In the genomic region with DNA sequence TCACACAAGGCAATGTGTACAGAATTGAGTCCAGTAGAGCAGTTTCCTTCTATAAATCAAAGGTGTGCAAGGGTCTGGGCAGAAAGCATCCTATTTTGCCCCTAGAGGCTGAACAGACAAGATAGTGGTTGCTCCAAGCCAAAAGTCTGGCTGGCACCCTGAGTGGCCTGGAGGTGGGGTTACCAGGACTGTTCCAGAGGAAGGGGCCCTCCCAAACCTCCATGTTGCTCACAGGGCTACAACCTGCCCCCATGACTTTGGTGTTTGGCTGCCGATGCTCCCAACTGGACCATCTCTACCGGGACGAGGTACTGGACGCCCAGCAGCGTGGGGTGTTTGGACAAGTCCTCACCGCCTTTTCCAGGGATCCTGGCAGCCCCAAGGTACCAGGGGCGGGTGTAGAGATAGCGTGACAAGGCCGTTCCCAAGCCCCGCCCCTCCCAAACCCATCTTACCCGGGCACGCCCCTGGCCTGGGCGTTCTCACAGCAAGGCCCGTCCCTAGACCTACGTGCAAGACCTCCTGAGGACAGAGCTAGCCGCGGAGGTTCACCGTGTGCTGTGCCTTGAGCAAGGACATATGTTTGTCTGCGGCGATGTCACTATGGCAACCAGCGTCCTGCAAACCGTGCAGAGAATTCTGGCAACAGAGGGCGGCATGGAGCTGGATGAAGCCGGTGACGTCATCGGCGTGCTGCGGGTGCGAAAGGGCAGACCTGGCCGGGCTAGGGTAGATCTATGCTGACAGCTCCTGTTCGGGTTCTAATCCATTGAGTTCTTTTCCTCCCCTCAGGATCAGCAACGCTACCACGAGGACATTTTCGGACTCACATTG, we compare ENCODE assay signal across 8 mouse cellular contexts. TPM values are rescaled to one million over a fixed set of nuclear protein-coding genes. Genes with fewer than 3 reads are reported as not detected.
DNase-seq lines count a peak whose midpoint lies in the region; ATAC-seq lines count a peak whose summit lies in the region.

No protein-coding gene starts in this region.

- H3K9me3 ChIP-seq in heart, embryonic 13.5 days: no peaks in the 10 kb centered on the region
- no peaks in the 10 kb centered on the region for H3K9me3 ChIP-seq in liver, embryonic 12.5 days (replicated peaks)
- no peaks in the 10 kb centered on the region for H3K9me3 ChIP-seq in stomach, embryonic 15.5 days

- peak overlapping the region; percentile 76 for H3K4me2 ChIP-seq in heart, embryonic 13.5 days
- H3K4me2 ChIP-seq in liver, embryonic 12.5 days: peak overlapping the region; percentile 87
- peak overlapping the region; percentile 63 for H3K4me2 ChIP-seq in stomach, embryonic 15.5 days

- H3K9ac ChIP-seq in heart, embryonic 13.5 days: peak overlapping the region; percentile 81
- H3K9ac ChIP-seq in liver, embryonic 12.5 days: peak overlapping the region; percentile 64
- peak overlapping the region; percentile 33; the same call in 1 of the 2 replicates for H3K9ac ChIP-seq in stomach, embryonic 15.5 days

- peak; percentile 93 for DNase-seq in CD4-positive helper T cell, adult 2 months (ENCODE audit: low read depth, low spot score)
- peak; percentile 72 for DNase-seq in brain, embryonic 18.5 days (ENCODE audit: low read depth, low spot score)
- peak; percentile 93 for DNase-seq in kidney, postnatal 10 days
- peak; percentile 96 to 97 for DNase-seq in natural killer cell, adult 2 months (ENCODE audit: low spot score in 2 of 2)

- peak overlapping the region; percentile 73 for H3K27ac ChIP-seq in heart, embryonic 13.5 days (replicated peaks)
- peak overlapping the region; percentile 28; the same call in 1 of the 2 replicates for H3K27ac ChIP-seq in liver, embryonic 12.5 days
- peak overlapping the region; percentile 17; the same call in 1 of the 2 replicates for H3K27ac ChIP-seq in stomach, embryonic 15.5 days

- H3K4me1 ChIP-seq in heart, embryonic 13.5 days: peaks cover 61% of the 10 kb centered on the region
- peaks cover 34% of the 10 kb centered on the region for H3K4me1 ChIP-seq in liver, embryonic 12.5 days
- H3K4me1 ChIP-seq in stomach, embryonic 15.5 days: peaks cover 21% of the 10 kb centered on the region

- 2% methylated on average over 34 of the region's 34 CpGs for WGBS in heart, embryonic 13.5 days
- WGBS in liver, embryonic 12.5 days (ENCODE audit: insufficient replicate concordance): 2% methylated on average over 34 of the region's 34 CpGs
- WGBS in stomach, embryonic 15.5 days: 1% methylated on average over 34 of the region's 34 CpGs

- H3K27me3 ChIP-seq in heart, embryonic 13.5 days (replicated peaks): peaks cover 30% of the 10 kb centered on the region
- H3K27me3 ChIP-seq in liver, embryonic 12.5 days (replicated peaks): peaks cover 81% of the 10 kb centered on the region
- H3K27me3 ChIP-seq in stomach, embryonic 15.5 days (replicated peaks): peaks cover 27% of the 10 kb centered on the region

- ATAC-seq in erythroid progenitor cell, adult 5-6 weeks (replicated peaks; ENCODE audit: low FRiP score, poor library complexity, severe bottlenecking): peak; percentile 90
- peak; percentile 74 for ATAC-seq in heart, embryonic 13.5 days (ENCODE audit: extremely low read depth, insufficient number of reproducible peaks, low FRiP score, low TSS enrichment)
- ATAC-seq in liver, embryonic 12.5 days: peak; percentile 94
- ATAC-seq in stomach, embryonic 15.5 days (ENCODE audit: insufficient read depth, low FRiP score, low read depth): peak; percentile 90

- H3K36me3 ChIP-seq in heart, embryonic 13.5 days: 0 out of 2 replicates have a peak, but pooled peaks cover 4% of the 10 kb centered on the region
- no peaks in the 10 kb centered on the region for H3K36me3 ChIP-seq in liver, embryonic 12.5 days
- H3K36me3 ChIP-seq in stomach, embryonic 15.5 days: no peaks in the 10 kb centered on the region

- H3K4me3 ChIP-seq in heart, embryonic 13.5 days: peak overlapping the region; percentile 56
- peak overlapping the region; percentile 63 for H3K4me3 ChIP-seq in liver, embryonic 12.5 days
- peak overlapping the region; percentile 39 for H3K4me3 ChIP-seq in stomach, embryonic 15.5 days (replicated peaks)

RNA-seq across cellular contexts. Expression of a gene that starts 8.7 kb away (rescaled TPM):
- total RNA-seq in erythroid progenitor cell, adult 5-6 weeks (2015; ENCODE audit: low replicate concordance): not detected in 2 replicates
- total RNA-seq in erythroid progenitor cell, adult 5-6 weeks (2017; ENCODE audit: low replicate concordance): not detected in 2 replicates
- 0.87 and 1.4 TPM in 2 replicates for polyA plus RNA-seq in heart, embryonic 13.5 days (2015; fragmentation: Nextera tagmentation; extraction: Ambion mirVana)
- 0.47 and 0.93 TPM in 2 replicates for polyA plus RNA-seq in liver, embryonic 12.5 days (2016; fragmentation: Nextera tagmentation; extraction: Ambion mirVana)
- polyA plus RNA-seq in stomach, embryonic 15.5 days (2015; fragmentation: Nextera tagmentation; extraction: Ambion mirVana): 2.0 and 2.5 TPM in 2 replicates

RNA-seq across cellular contexts. Expression of a gene that starts 10.2 kb away (rescaled TPM):
- total RNA-seq in erythroid progenitor cell, adult 5-6 weeks (2015; ENCODE audit: low replicate concordance): 11.9 TPM in 1 of 2 replicates, not detected in the other
- total RNA-seq in erythroid progenitor cell, adult 5-6 weeks (2017; ENCODE audit: low replicate concordance): 1.7 and 8.0 TPM in 2 replicates
- polyA plus RNA-seq in heart, embryonic 13.5 days (2015; fragmentation: Nextera tagmentation; extraction: Ambion mirVana): 62.0 and 63.4 TPM in 2 replicates
- polyA plus RNA-seq in liver, embryonic 12.5 days (2016; fragmentation: Nextera tagmentation; extraction: Ambion mirVana): 32.6 and 34.1 TPM in 2 replicates
- 49.9 and 59.5 TPM in 2 replicates for polyA plus RNA-seq in stomach, embryonic 15.5 days (2015; fragmentation: Nextera tagmentation; extraction: Ambion mirVana)

RNA-seq across cellular contexts. Expression of a gene that starts 18.6 kb away (rescaled TPM):
- not detected in 2 replicates for total RNA-seq in erythroid progenitor cell, adult 5-6 weeks (2015; ENCODE audit: low replicate concordance)
- total RNA-seq in erythroid progenitor cell, adult 5-6 weeks (2017; ENCODE audit: low replicate concordance): not detected in 2 replicates
- polyA plus RNA-seq in heart, embryonic 13.5 days (2015; fragmentation: Nextera tagmentation; extraction: Ambion mirVana): 34.0 and 35.0 TPM in 2 replicates
- 4.4 and 4.9 TPM in 2 replicates for polyA plus RNA-seq in liver, embryonic 12.5 days (2016; fragmentation: Nextera tagmentation; extraction: Ambion mirVana)
- 6.8 and 8.3 TPM in 2 replicates for polyA plus RNA-seq in stomach, embryonic 15.5 days (2015; fragmentation: Nextera tagmentation; extraction: Ambion mirVana)

RNA-seq across cellular contexts. Expression of a gene that starts 29.9 kb away (rescaled TPM):
- not detected in 2 replicates for total RNA-seq in erythroid progenitor cell, adult 5-6 weeks (2015; ENCODE audit: low replicate concordance)
- total RNA-seq in erythroid progenitor cell, adult 5-6 weeks (2017; ENCODE audit: low replicate concordance): not detected in 2 replicates
- 0.25 TPM in 1 of 2 replicates, not detected in the other for polyA plus RNA-seq in heart, embryonic 13.5 days (2015; fragmentation: Nextera tagmentation; extraction: Ambion mirVana)
- polyA plus RNA-seq in liver, embryonic 12.5 days (2016; fragmentation: Nextera tagmentation; extraction: Ambion mirVana): not detected in 2 replicates
- 0.18 TPM in 1 of 2 replicates, not detected in the other for polyA plus RNA-seq in stomach, embryonic 15.5 days (2015; fragmentation: Nextera tagmentation; extraction: Ambion mirVana)

RNA-seq across cellular contexts. Expression of a gene that starts 31.8 kb away (rescaled TPM):
- not detected in 2 replicates for total RNA-seq in erythroid progenitor cell, adult 5-6 weeks (2015; ENCODE audit: low replicate concordance)
- not detected in 2 replicates for total RNA-seq in erythroid progenitor cell, adult 5-6 weeks (2017; ENCODE audit: low replicate concordance)
- 24.4 and 26.2 TPM in 2 replicates for polyA plus RNA-seq in heart, embryonic 13.5 days (2015; fragmentation: Nextera tagmentation; extraction: Ambion mirVana)
- 0.89 and 1.6 TPM in 2 replicates for polyA plus RNA-seq in liver, embryonic 12.5 days (2016; fragmentation: Nextera tagmentation; extraction: Ambion mirVana)
- 9.6 and 12.1 TPM in 2 replicates for polyA plus RNA-seq in stomach, embryonic 15.5 days (2015; fragmentation: Nextera tagmentation; extraction: Ambion mirVana)

Comparison
In these comparisons a context has a peak if more than half of its experiments do, and no peak if none do; other contexts are left out.
1. Peak in every context shown above with its lines: DNase-seq, ATAC-seq, H3K4me3 ChIP-seq and H3K27ac ChIP-seq.
2. H3K27ac ChIP-seq: peak in every context shown above with its lines; median percentile 73 in heart, embryonic 13.5 days; 28 in liver, embryonic 12.5 days; 17 in stomach, embryonic 15.5 days.